Mouse (Mus musculus): ENCODE data around the gene Ctu1. TPM values are rescaled to one million over a fixed set of nuclear protein-coding genes. Genes with fewer than 3 reads are reported as not detected.
"Not testable (repeated sequence)": the region's sequence is repeated elsewhere in the genome, so short reads cannot be mapped to it uniquely, and the experiment has no call there.

The Ctu1 gene
- polyA plus RNA-seq, 1 experiment from 2014 or later = 8.7 TPM

- Histone ChIP-seq H3K4me1 (replicated peaks; ENCODE audit: control insufficient read depth, insufficient read depth, low read length) (peaks cover 9% of the 10 kb centered on the region), H3K9me3 (ENCODE audit: control insufficient read depth, low read length) (no peaks in the 10 kb centered on the region), H3K27me3 (replicated peaks; ENCODE audit: control insufficient read depth, insufficient read depth, low read length) (no peaks in the 10 kb centered on the region), H3K9ac (ENCODE audit: low read depth, low read length) (peak overlapping the region; percentile 87), H3K27ac (ENCODE audit: low read depth, low read length) (no peak overlapping the region), H3K36me3 (ENCODE audit: control insufficient read depth, insufficient read depth, low read length) (peaks cover 15% of the 10 kb centered on the region; the same call in 1 of the 2 replicates), H3K4me2 (peak overlapping the region; percentile 73), H3K4me3 (ENCODE audit: low read depth, low read length) (peak overlapping the region; percentile 80)
- DNase-seq (ENCODE audit: low spot score) (no peak), ATAC-seq (replicated peaks; ENCODE audit: low FRiP score) (peak; percentile 9; the same call in 1 of the 2 replicates)
- 66% methylated on average over 11 of the region's 11 CpGs for WGBS
Observed at GRCm38 (mm10) chr7:43671064-43671808, 580 bp upstream of the Ctu1 start.

DNA sequence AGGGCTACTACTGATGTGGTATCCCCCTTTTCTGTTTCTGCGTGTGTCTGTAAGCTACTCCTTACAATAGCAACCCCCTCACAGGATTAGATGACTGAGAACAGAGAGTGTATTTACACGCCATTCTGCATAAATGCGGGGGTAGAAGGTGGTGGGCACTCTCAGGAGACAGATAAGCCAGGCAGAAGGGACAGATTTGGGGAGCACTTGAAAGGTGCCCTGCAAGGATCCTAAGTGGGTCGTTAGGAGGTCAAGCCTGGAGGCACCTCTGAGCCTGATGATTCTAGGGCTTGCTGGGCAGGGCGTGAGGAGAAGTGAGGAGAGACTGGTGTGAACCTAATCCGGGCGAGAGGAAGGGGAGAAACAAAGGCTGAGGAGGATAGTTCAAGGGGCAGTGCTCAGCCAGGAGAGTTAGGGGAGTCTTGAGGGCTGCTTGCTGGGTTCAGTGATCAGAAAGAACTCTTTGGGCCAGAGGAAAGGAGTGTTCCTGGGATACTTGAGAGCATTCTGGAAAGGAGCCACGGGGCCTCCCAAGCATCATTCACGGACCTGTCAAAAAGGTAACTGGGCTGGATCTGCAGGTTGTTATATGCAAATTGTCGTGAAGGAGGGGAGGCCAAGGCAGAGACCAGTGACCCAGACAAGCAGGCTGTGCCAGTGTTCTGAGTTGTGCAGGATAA, 905 bp downstream of the Ctu1 start:
- Histone ChIP-seq H3K4me2 (peak overlapping the region; percentile 73), H3K9me3 (ENCODE audit: control insufficient read depth, low read length) (no peaks in the 10 kb centered on the region), H3K4me3 (ENCODE audit: low read depth, low read length) (peak overlapping the region; percentile 80), H3K27ac (ENCODE audit: low read depth, low read length) (no peak overlapping the region), H3K4me1 (replicated peaks; ENCODE audit: control insufficient read depth, insufficient read depth, low read length) (peaks cover 9% of the 10 kb centered on the region), H3K36me3 (ENCODE audit: control insufficient read depth, insufficient read depth, low read length) (peaks cover 30% of the 10 kb centered on the region), H3K9ac (ENCODE audit: low read depth, low read length) (peak overlapping the region; percentile 87), H3K27me3 (replicated peaks; ENCODE audit: control insufficient read depth, insufficient read depth, low read length) (no peaks in the 10 kb centered on the region)
- no peak for ATAC-seq (replicated peaks; ENCODE audit: low FRiP score)
- no peak for DNase-seq (ENCODE audit: low spot score)
- WGBS = 20% methylated on average over 10 of the region's 10 CpGs

DNA sequence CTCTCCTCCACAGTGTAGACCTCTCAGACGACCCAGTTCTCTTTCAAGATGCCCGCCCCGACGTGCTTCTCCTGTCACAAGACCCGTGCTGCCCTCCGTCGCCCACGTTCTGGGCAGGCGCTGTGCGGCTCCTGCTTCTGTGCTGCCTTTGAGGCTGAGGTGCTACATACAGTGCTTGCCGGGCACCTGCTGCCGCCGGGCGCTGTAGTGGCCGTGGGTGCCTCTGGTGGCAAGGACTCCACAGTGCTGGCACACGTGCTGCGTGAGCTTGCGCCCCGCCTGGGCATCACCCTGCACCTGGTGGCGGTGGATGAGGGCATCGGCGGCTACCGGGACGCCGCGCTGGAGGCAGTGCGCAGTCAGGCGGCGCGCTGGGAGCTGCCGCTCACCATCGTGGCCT, 3.3 kb downstream of the Ctu1 start:
- Histone ChIP-seq H3K9me3 (ENCODE audit: control insufficient read depth, low read length) (no peaks in the 10 kb centered on the region), H3K27ac (ENCODE audit: low read depth, low read length) (no peak overlapping the region), H3K36me3 (ENCODE audit: control insufficient read depth, insufficient read depth, low read length) (peaks cover 34% of the 10 kb centered on the region), H3K4me1 (replicated peaks; ENCODE audit: control insufficient read depth, insufficient read depth, low read length) (peaks cover 9% of the 10 kb centered on the region), H3K4me3 (ENCODE audit: low read depth, low read length) (no peak overlapping the region), H3K27me3 (replicated peaks; ENCODE audit: control insufficient read depth, insufficient read depth, low read length) (no peaks in the 10 kb centered on the region), H3K9ac (ENCODE audit: low read depth, low read length) (no peak overlapping the region), H3K4me2 (no peak overlapping the region)
- WGBS = 93% methylated on average over 32 of the region's 32 CpGs
- DNase-seq (ENCODE audit: low spot score) (no peak), ATAC-seq (replicated peaks; ENCODE audit: low FRiP score) (no peak)

DNA sequence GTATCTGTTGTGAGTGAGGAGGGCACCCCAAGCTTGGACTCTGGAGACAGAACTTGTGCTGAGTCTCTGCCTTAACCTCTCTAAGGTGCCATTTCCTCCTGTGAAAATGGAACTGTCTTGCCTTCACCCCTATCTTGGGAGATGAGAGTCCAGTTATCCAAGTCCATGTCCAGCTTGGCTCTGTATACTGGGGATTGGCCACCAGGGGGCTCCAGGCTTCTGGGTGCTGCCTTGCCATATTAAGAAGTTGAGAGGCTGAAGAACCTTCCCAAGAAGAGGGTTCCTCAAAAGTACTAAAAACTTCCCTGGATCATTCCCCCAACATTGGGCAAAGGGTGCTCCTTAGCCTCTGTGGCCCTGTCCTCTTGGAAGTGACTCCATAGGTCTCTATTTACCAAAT, 6.7 kb downstream of the Ctu1 start:
- Histone ChIP-seq H3K4me3 (ENCODE audit: low read depth, low read length) (no peak overlapping the region), H3K4me1 (replicated peaks; ENCODE audit: control insufficient read depth, insufficient read depth, low read length) (no peaks in the 10 kb centered on the region), H3K9ac (ENCODE audit: low read depth, low read length) (no peak overlapping the region), H3K4me2 (no peak overlapping the region), H3K27me3 (replicated peaks; ENCODE audit: control insufficient read depth, insufficient read depth, low read length) (no peaks in the 10 kb centered on the region), H3K9me3 (ENCODE audit: control insufficient read depth, low read length) (no peaks in the 10 kb centered on the region), H3K36me3 (ENCODE audit: control insufficient read depth, insufficient read depth, low read length) (peaks cover 34% of the 10 kb centered on the region), H3K27ac (ENCODE audit: low read depth, low read length) (no peak overlapping the region)
- no peak for ATAC-seq (replicated peaks; ENCODE audit: low FRiP score)
- no peak for DNase-seq (ENCODE audit: low spot score)

DNA sequence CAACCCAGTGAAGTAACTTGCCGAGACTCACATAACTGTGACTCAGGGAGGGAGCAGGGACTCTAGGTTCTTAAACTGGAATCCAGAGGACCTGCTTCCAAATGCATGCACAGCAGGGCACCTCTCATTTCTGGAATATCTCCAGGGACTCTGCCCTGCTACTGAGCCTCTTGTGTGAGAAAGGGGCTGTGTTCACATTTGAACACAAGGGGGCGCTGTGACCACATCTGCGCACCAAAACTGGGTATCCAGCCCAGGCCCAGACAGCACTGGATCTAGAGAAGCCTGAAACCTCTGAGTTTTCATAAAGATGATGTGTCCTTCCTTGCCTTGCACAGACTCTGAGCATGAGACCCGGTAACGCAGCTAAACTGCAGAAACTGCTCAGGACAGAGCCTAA, 9.1 kb downstream of the Ctu1 start:
- Histone ChIP-seq H3K9me3 (ENCODE audit: control insufficient read depth, low read length) (no peaks in the 10 kb centered on the region), H3K4me2 (no peak overlapping the region), H3K9ac (ENCODE audit: low read depth, low read length) (no peak overlapping the region), H3K4me1 (replicated peaks; ENCODE audit: control insufficient read depth, insufficient read depth, low read length) (no peaks in the 10 kb centered on the region), H3K36me3 (ENCODE audit: control insufficient read depth, insufficient read depth, low read length) (peaks cover 20% of the 10 kb centered on the region), H3K27me3 (replicated peaks; ENCODE audit: control insufficient read depth, insufficient read depth, low read length) (no peaks in the 10 kb centered on the region), H3K27ac (ENCODE audit: low read depth, low read length) (no peak overlapping the region), H3K4me3 (ENCODE audit: low read depth, low read length) (no peak overlapping the region)
- peak; percentile 54 for DNase-seq (ENCODE audit: low spot score)
- WGBS = 20% methylated on average over 5 of the region's 5 CpGs
- 0 out of 2 replicates have a peak, but pooled peaks have one; percentile 40 for ATAC-seq (replicated peaks; ENCODE audit: low FRiP score)

DNA sequence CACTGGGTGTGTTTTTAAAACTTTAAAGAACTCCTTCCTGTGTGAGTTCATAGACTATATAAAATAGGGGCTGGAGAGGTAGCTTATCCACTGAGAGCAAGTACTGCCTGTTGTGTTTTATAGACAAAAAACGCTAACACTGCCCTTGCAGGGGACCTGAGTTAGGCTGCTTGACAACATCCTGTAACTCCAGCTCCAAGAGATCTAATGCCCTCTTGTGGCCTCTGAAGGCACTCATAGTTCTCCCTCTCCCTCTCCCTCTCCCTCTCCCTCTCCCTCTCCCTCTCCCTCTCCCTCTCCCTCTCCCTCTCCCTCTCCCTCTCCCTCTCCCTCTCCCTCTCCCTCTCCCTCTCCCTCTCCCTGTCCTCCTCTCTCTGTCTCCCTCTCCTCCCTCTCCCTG, 10.7 kb downstream of the Ctu1 start:
- 21% methylated on average over 1 of the region's 1 CpGs for WGBS
- not testable (repeated sequence) for H3K9ac ChIP-seq (ENCODE audit: low read depth, low read length); H3K9me3 ChIP-seq (ENCODE audit: control insufficient read depth, low read length); DNase-seq (ENCODE audit: low spot score); H3K4me2 ChIP-seq; H3K27ac ChIP-seq (ENCODE audit: low read depth, low read length); H3K36me3 ChIP-seq (ENCODE audit: control insufficient read depth, insufficient read depth, low read length); H3K4me3 ChIP-seq (ENCODE audit: low read depth, low read length); ATAC-seq (replicated peaks; ENCODE audit: low FRiP score); H3K4me1 ChIP-seq (replicated peaks; ENCODE audit: control insufficient read depth, insufficient read depth, low read length); H3K27me3 ChIP-seq (replicated peaks; ENCODE audit: control insufficient read depth, insufficient read depth, low read length)

DNA sequence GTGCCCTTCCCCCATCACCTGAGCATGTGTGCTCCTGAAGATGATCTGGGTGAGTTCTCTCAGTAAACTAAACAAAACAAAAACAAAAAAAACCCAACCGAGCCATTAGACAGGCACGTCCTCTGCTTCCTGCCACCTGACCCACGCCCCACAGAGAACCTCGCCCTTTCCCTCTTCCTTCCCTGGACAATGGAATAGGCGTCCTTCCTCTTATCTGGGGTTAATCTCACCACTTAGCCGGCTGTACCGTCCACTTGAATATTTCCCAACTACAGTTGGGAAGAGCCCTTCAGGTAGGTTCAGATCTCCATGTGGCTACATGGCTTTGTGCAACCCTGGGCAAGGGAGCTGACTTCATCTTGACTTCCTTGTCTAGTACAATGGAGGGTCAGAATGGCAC, 13.3 kb downstream of the Ctu1 start:
- Histone ChIP-seq H3K36me3 (ENCODE audit: control insufficient read depth, insufficient read depth, low read length) (no peaks in the 10 kb centered on the region), H3K9me3 (ENCODE audit: control insufficient read depth, low read length) (no peaks in the 10 kb centered on the region), H3K27ac (ENCODE audit: low read depth, low read length) (no peak overlapping the region), H3K4me3 (ENCODE audit: low read depth, low read length) (no peak overlapping the region), H3K27me3 (replicated peaks; ENCODE audit: control insufficient read depth, insufficient read depth, low read length) (no peaks in the 10 kb centered on the region), H3K4me2 (no peak overlapping the region), H3K4me1 (replicated peaks; ENCODE audit: control insufficient read depth, insufficient read depth, low read length) (no peaks in the 10 kb centered on the region), H3K9ac (ENCODE audit: low read depth, low read length) (no peak overlapping the region)
- DNase-seq (ENCODE audit: low spot score) (no peak), ATAC-seq (replicated peaks; ENCODE audit: low FRiP score) (no peak)
- WGBS = 46% methylated on average over 7 of the region's 7 CpGs

GRCm38 (mm10) chr7:43690118-43690517, 18.3 kb downstream of the Ctu1 start, which contains the start of gene Klk14:
Gene Klk14, plus strand, starts transcription at chr7:43690418.
- Histone ChIP-seq H3K27me3 (replicated peaks; ENCODE audit: control insufficient read depth, insufficient read depth, low read length) (no peaks in the 10 kb centered on the region), H3K27ac (ENCODE audit: low read depth, low read length) (no peak within 1 kb of the TSS), H3K4me1 (replicated peaks; ENCODE audit: control insufficient read depth, insufficient read depth, low read length) (no peaks in the 10 kb centered on the region), H3K4me3 (ENCODE audit: low read depth, low read length) (no peak within 1 kb of the TSS), H3K9ac (ENCODE audit: low read depth, low read length) (no peak within 1 kb of the TSS), H3K4me2 (no peak within 1 kb of the TSS), H3K36me3 (ENCODE audit: control insufficient read depth, insufficient read depth, low read length) (no peaks in the 10 kb centered on the region), H3K9me3 (ENCODE audit: control insufficient read depth, low read length) (no peaks in the 10 kb centered on the region)
- no peak for DNase-seq (ENCODE audit: low spot score)
- no peak for ATAC-seq (replicated peaks; ENCODE audit: low FRiP score)

GRCm38 (mm10) chr7:43710031-43710430, 38.2 kb downstream of the Ctu1 start:
- H3K4me3 ChIP-seq (ENCODE audit: low read depth, low read length) = no peak overlapping the region
- WGBS = 83% methylated on average over 3 of the region's 3 CpGs
- no peaks in the 10 kb centered on the region for H3K36me3 ChIP-seq (ENCODE audit: control insufficient read depth, insufficient read depth, low read length)
- H3K4me2 ChIP-seq = no peak overlapping the region
- no peak overlapping the region for H3K27ac ChIP-seq (ENCODE audit: low read depth, low read length)
- no peak overlapping the region for H3K9ac ChIP-seq (ENCODE audit: low read depth, low read length)
- no peaks in the 10 kb centered on the region for H3K4me1 ChIP-seq (replicated peaks; ENCODE audit: control insufficient read depth, insufficient read depth, low read length)
- no peaks in the 10 kb centered on the region for H3K27me3 ChIP-seq (replicated peaks; ENCODE audit: control insufficient read depth, insufficient read depth, low read length)
- DNase-seq (ENCODE audit: low spot score) = no peak
- H3K9me3 ChIP-seq (ENCODE audit: control insufficient read depth, low read length) = no peaks in the 10 kb centered on the region
- ATAC-seq (replicated peaks; ENCODE audit: low FRiP score) = no peak
